Mouse (Mus musculus) liver, embryonic 15.5 days (tissue): ENCODE results near the gene Mpv17l2. TPM values are rescaled to one million over a fixed set of nuclear protein-coding genes. Genes with fewer than 3 reads are reported as not detected.
A peak's percentile ranks its signal among the peaks of the same experiment; 100 is the strongest.

Experiments
- ATAC-seq: fragments of 200-750 bp; cut with Nextera tagmentation; 2 replicates; pipeline ENCODE4 v1.8.0; 2017; ENCODE audit warnings: moderate number of reproducible peaks, mild to moderate bottlenecking, moderate library complexity; ENCODE audit not compliant: insufficient read depth
- H3K27ac ChIP-seq: fragments of 300-500 bp; sonication (generic); replicated peaks from 2 replicates; pipeline ENCODE4 v1.5.1; 2015; ENCODE audit warnings: mild to moderate bottlenecking, inconsistent platforms
- H3K27me3 ChIP-seq: fragments of 300-500 bp; sonication (generic); 2 replicates; pipeline ENCODE4 v1.6.1; 2015; ENCODE audit warnings: mild to moderate bottlenecking, inconsistent platforms
- H3K36me3 ChIP-seq: fragments of 300-500 bp; sonication (generic); replicated peaks from 2 replicates; pipeline ENCODE4 v1.6.1; 2015; ENCODE audit warnings: moderate library complexity, mild to moderate bottlenecking, inconsistent platforms
- H3K4me1 ChIP-seq: fragments of 300-500 bp; sonication (generic); replicated peaks from 2 replicates; pipeline ENCODE4 v1.6.1; 2015; ENCODE audit warnings: inconsistent platforms
- H3K4me2 ChIP-seq: fragments of 300-500 bp; sonication (generic); 2 replicates; pipeline ENCODE4 v1.6.1; 2015; ENCODE audit warnings: moderate library complexity, mild to moderate bottlenecking, inconsistent platforms
- H3K4me3 ChIP-seq: fragments of 300-500 bp; sonication (generic); replicated peaks from 2 replicates; pipeline ENCODE4 v1.5.1; 2015; ENCODE audit warnings: mild to moderate bottlenecking, inconsistent platforms
- H3K9ac ChIP-seq: fragments of 300-500 bp; sonication (generic); 2 replicates; pipeline ENCODE4 v1.6.1; 2015; ENCODE audit warnings: moderate library complexity, mild to moderate bottlenecking, inconsistent platforms
- H3K9me3 ChIP-seq: fragments of 300-500 bp; sonication (generic); replicated peaks from 2 replicates; pipeline ENCODE4 v1.6.1; 2016; ENCODE audit warnings: inconsistent platforms
- WGBS: fragments of 180-500 bp; shearing (Covaris S2); methylation state at CpG from one replicate; pipeline ENCODE4 v1.1.7; 2015; ENCODE audit warnings: mixed read lengths; ENCODE audit not compliant: insufficient replicate concordance; 5-methylcytosine and 5-hydroxymethylcytosine counted together
- polyA plus RNA-seq: library from polyadenylated mRNA; unstranded; fragments of >200 nt; fragmentation: Nextera tagmentation; extraction: Ambion mirVana; gene quantifications from 2 replicates; pipeline ENCODE4 v1.2.1, GENCODE M21; 2015

Gene Mpv17l2
- polyA plus RNA-seq, 1 experiment from 2014 or later: 37.8 TPM

GRCm38 (mm10) chr8:70730956-70731355 is 29.8 kb downstream of the Mpv17l2 start:
- Histone ChIP-seq H3K4me1 (peaks cover 7% of the 10 kb centered on the region), H3K27ac (no peak overlapping the region), H3K4me2 (no peak overlapping the region), H3K27me3 (peaks cover 73% of the 10 kb centered on the region), H3K9ac (no peak overlapping the region), H3K4me3 (no peak overlapping the region), H3K36me3 (no peaks in the 10 kb centered on the region), H3K9me3 (no peaks in the 10 kb centered on the region)
- peak; percentile 20; the same call in 1 of the 2 replicates for ATAC-seq
- WGBS: 62% methylated on average over 4 of the region's 4 CpGs

GRCm38 (mm10) chr8:70729808-70730475 is 30.8 kb downstream of the Mpv17l2 start:
- WGBS: 2% methylated on average over 34 of the region's 34 CpGs
- peaks cover 73% of the 10 kb centered on the region for H3K27me3 ChIP-seq

DNA sequence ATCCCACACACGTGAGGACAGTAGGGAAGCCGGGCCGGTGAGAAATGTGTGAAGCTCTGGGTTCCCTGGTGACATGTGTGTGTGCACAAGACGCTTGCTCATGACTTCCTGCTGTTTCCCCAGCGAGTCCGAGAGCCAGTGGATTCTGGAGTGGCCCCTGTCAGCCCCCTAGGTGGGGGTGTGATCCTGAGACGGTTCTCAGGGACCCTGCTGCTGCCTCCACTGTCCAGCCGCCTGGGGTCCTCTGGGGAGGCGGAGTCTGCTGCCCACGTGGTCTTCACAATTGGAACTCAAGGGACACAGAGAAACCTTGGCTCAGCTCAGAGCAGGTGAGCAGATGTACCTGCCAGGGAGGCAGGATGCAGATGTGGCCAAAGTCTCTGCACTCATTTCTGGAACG is 34.0 kb downstream of the Mpv17l2 start:
- Histone ChIP-seq H3K36me3 (no peaks in the 10 kb centered on the region), H3K27ac (no peak overlapping the region), H3K4me1 (peaks cover 11% of the 10 kb centered on the region), H3K4me2 (no peak overlapping the region), H3K27me3 (peaks cover 61% of the 10 kb centered on the region), H3K9ac (no peak overlapping the region), H3K9me3 (no peaks in the 10 kb centered on the region), H3K4me3 (no peak overlapping the region)
- ATAC-seq: no peak
- 35% methylated on average over 11 of the region's 11 CpGs for WGBS

More at GRCm38 (mm10) chr8:70729808-70730475, 30.8 kb downstream of the Mpv17l2 start:
- Histone ChIP-seq H3K36me3 (no peaks in the 10 kb centered on the region), H3K4me2 (peak overlapping the region; percentile 61), H3K9me3 (no peaks in the 10 kb centered on the region), H3K9ac (no peak overlapping the region), H3K4me3 (peak overlapping the region; percentile 35), H3K27ac (no peak overlapping the region), H3K4me1 (peaks cover 7% of the 10 kb centered on the region)
- ATAC-seq: no peak

- Histone ChIP-seq H3K27me3 (peaks cover 53% of the 10 kb centered on the region), H3K4me3 (no peak overlapping the region), H3K9me3 (no peaks in the 10 kb centered on the region), H3K4me2 (no peak overlapping the region), H3K4me1 (peaks cover 11% of the 10 kb centered on the region), H3K36me3 (no peaks in the 10 kb centered on the region), H3K9ac (no peak overlapping the region), H3K27ac (no peak overlapping the region)
- WGBS: 23% methylated on average over 14 of the region's 14 CpGs
- no peak for ATAC-seq
These were observed 34.8 kb downstream of the Mpv17l2 start for GRCm38 (mm10) chr8:70725792-70726447.

DNA sequence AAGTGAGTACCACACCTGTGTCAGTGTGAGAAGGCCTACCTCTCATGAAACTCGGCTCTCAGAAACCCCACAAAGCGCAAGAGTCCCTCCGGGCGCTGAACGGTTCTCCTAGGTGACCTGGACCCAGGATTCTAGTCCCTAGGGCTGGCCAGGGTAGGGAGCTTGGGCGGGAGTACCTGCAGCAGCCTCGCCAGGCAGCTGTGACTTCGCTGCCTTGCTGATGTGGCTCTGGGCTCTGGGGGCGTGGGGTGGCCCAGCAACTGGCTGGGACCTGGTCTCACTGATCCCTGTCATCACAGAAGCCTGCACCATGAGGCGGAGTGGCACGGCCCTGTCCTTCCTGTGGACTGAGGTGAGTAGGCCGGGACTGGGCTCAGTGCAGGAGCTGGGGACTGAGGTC is 36.5 kb downstream of the Mpv17l2 start:
- Histone ChIP-seq H3K36me3 (no peaks in the 10 kb centered on the region), H3K9me3 (no peaks in the 10 kb centered on the region), H3K27me3 (peaks cover 45% of the 10 kb centered on the region), H3K9ac (peak overlapping the region; percentile 32; the same call in 1 of the 2 replicates), H3K4me2 (peak overlapping the region; percentile 21; the same call in 1 of the 2 replicates), H3K4me3 (no peak overlapping the region), H3K27ac (peak overlapping the region; percentile 81), H3K4me1 (peaks cover 12% of the 10 kb centered on the region; the same call in 1 of the 2 replicates)
- no peak for ATAC-seq
- WGBS: 59% methylated on average over 12 of the region's 12 CpGs

- 46% methylated on average over 7 of the region's 7 CpGs for WGBS
- Histone ChIP-seq H3K4me1 (peaks cover 12% of the 10 kb centered on the region; the same call in 1 of the 2 replicates), H3K4me3 (peak within 1 kb of the TSS; percentile 27), H3K36me3 (no peaks in the 10 kb centered on the region), H3K27me3 (peaks cover 44% of the 10 kb centered on the region), H3K9ac (peak within 1 kb of the TSS; percentile 32; the same call in 1 of the 2 replicates), H3K27ac (peak within 1 kb of the TSS; percentile 81), H3K9me3 (no peaks in the 10 kb centered on the region), H3K4me2 (peak within 1 kb of the TSS; percentile 50)
- peak; percentile 75 for ATAC-seq
These were observed 37.1 kb downstream of the Mpv17l2 start, which contains the start of gene Pde4c for GRCm38 (mm10) chr8:70723486-70724210. TSS of gene Pde4c (plus strand) at chr8:70723720.

- ATAC-seq: no peak
- Histone ChIP-seq H3K36me3 (no peaks in the 10 kb centered on the region), H3K9ac (no peak overlapping the region), H3K9me3 (no peaks in the 10 kb centered on the region), H3K4me3 (no peak overlapping the region), H3K4me2 (no peak overlapping the region), H3K27ac (no peak overlapping the region), H3K27me3 (peaks cover 41% of the 10 kb centered on the region), H3K4me1 (peaks cover 12% of the 10 kb centered on the region; the same call in 1 of the 2 replicates)
- 71% methylated on average over 8 of the region's 8 CpGs for WGBS
These were observed 39.1 kb downstream of the Mpv17l2 start for GRCm38 (mm10) chr8:70721601-70722000.

DNA sequence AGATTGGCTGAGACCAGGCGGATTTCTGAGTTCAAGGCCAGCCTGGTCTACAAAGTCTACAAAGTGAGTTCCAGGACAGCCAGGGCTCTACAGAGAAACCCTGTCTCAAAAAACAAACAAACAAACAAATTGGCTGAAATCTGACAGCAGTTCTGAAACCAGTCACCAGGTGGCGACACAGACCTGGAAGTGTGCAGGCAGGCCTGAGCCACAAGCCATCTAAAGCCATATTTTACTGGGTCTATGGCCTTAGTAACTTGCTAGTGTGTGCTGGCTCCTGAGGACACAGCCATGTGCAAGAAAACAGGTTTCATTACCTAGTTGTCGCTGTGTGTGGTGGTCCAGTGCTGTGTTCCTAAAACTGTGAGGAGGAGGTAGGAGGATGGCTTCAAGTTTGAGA is 40.0 kb downstream of the Mpv17l2 start:
- Histone ChIP-seq H3K9ac (no peak overlapping the region), H3K36me3 (no peaks in the 10 kb centered on the region)
- 4% methylated on average over 3 of the region's 3 CpGs for WGBS

DNA sequence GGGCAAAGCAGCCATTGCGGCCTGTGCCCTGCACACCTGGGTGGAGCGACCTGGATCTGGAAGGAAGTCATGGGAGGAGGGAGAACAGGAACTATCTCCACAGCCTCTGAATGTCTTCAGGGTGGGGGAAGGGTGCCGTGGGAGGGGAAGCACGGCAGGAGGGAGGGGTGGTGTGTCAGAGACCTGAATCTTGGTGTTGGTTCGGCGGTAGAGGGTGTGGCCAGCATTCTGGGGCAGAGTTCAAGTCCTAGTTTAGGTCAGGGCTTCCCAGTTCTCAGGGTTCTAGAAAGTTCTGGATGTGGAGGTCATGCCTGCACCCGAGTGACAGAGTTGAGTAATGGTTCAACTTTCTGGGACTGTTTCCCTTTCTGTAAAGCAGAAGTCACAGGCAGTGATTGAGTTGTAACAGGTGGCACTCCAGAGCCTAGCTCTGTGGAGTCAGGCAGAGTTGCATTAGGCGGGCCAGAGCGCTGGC is 40.9 kb downstream of the Mpv17l2 start:
- no peaks in the 10 kb centered on the region for H3K36me3 ChIP-seq
- no peaks in the 10 kb centered on the region for H3K9me3 ChIP-seq
- H3K4me2 ChIP-seq: no peak overlapping the region
- 30% methylated on average over 9 of the region's 9 CpGs for WGBS
- H3K27me3 ChIP-seq: peaks cover 33% of the 10 kb centered on the region
- ATAC-seq: no peak
- H3K4me3 ChIP-seq: no peak overlapping the region
- H3K9ac ChIP-seq: no peak overlapping the region
- H3K4me1 ChIP-seq: peaks cover 12% of the 10 kb centered on the region; the same call in 1 of the 2 replicates
- H3K27ac ChIP-seq: no peak overlapping the region

More for the DNA sequence above, 40.0 kb downstream of the Mpv17l2 start:
- Histone ChIP-seq H3K9me3 (no peaks in the 10 kb centered on the region), H3K27ac (no peak overlapping the region), H3K4me2 (no peak overlapping the region), H3K4me3 (no peak overlapping the region), H3K4me1 (peaks cover 12% of the 10 kb centered on the region; the same call in 1 of the 2 replicates), H3K27me3 (peaks cover 35% of the 10 kb centered on the region)
- no peak for ATAC-seq

- WGBS: 1% methylated on average over 19 of the region's 19 CpGs
- H3K4me2 ChIP-seq: no peak within 1 kb of the TSS
These were observed 42.4 kb downstream of the Mpv17l2 start, which contains the start of gene Gm3336 for GRCm38 (mm10) chr8:70718297-70718696. TSS of gene Gm3336 (plus strand) at chr8:70718543.

More at GRCm38 (mm10) chr8:70718297-70718696, 42.4 kb downstream of the Mpv17l2 start, which contains the start of gene Gm3336:
- 0 out of 2 replicates have a peak, but pooled peaks have one; percentile 14 for ATAC-seq
- H3K9me3 ChIP-seq: no peaks in the 10 kb centered on the region
- no peak within 1 kb of the TSS for H3K9ac ChIP-seq
- H3K4me1 ChIP-seq: peaks cover 8% of the 10 kb centered on the region; the same call in 1 of the 2 replicates
- H3K36me3 ChIP-seq: no peaks in the 10 kb centered on the region
- no peak within 1 kb of the TSS for H3K27ac ChIP-seq
- H3K27me3 ChIP-seq: peaks cover 37% of the 10 kb centered on the region
- no peak within 1 kb of the TSS for H3K4me3 ChIP-seq
